Mouse (Mus musculus): Measurements from ENCODE around the gene Stk11. TPM values are rescaled to one million over a fixed set of nuclear protein-coding genes. Genes with fewer than 3 reads are reported as not detected.
A peak's percentile ranks its signal among the peaks of the same experiment; 100 is the strongest.

Stk11 gene
- polyA plus RNA-seq (2011; ENCODE audit: insufficient read depth, insufficient read length, low read depth, missing spikeins), result 70.3 and 91.6 TPM in 2 replicates

DNA sequence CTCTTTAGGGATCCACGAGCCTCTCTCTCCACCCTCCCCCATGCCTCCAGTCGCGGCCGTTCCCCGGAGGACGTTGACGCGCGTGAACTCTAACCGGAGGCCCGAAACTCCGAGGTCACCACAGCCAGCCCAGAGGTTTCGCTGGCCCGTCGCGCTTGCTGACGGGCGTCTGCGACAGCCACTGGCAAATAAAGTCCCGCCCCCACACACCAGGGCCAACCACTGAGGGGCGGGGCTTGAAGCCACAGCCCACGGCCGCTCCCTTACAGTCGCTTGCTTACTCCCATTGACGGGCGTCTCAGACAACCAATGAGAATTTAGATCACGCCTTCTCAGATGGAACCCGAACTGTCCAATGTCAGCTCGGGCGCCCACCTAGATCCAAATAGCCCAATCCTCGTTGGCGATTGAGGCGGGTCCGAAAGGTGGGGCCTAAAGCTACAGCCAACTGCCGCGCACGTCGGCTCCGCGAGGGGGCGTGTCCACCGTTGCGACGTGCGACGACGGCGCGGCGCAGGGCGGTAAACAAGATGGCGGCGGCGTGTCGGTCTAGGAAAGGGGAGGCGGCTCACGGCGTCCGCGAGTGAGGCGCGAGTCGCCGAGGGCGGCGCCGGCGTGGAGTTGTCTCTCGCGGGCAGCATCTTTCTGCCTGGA is at the start of gene Stk11:
Gene Stk11, plus strand, starts transcription at position 514 of the 654 bp plus-strand sequence.
- no peak for TF ChIP-seq CTCF (IDR thresholded peaks at IDR 0.05; ENCODE audit: low read depth, low read length)
- TF ChIP-seq POLR2A (IDR thresholded peaks at IDR 0.05; ENCODE audit: insufficient read depth, low read length), result peak; percentile 78
- TF ChIP-seq EP300 (IDR thresholded peaks at IDR 0.05; ENCODE audit: insufficient read depth, low read depth, low read length), result 0 out of 2 replicates have a peak, but pooled peaks have one; percentile 41
- peaks cover 7% of the 10 kb centered on the region; the same call in 1 of the 2 replicates for H3K36me3 ChIP-seq (ENCODE audit: control insufficient read depth, insufficient read depth, low read length, poor library complexity, severe bottlenecking)
- no peaks in the 10 kb centered on the region for H3K27me3 ChIP-seq (ENCODE audit: control insufficient read depth, insufficient read depth, low read length, poor library complexity, severe bottlenecking)
- peak within 1 kb of the TSS; percentile 82 for H3K4me3 ChIP-seq (ENCODE audit: low read depth, low read length)
- no peaks in the 10 kb centered on the region for H3K9me3 ChIP-seq (replicated peaks; ENCODE audit: control insufficient read depth, insufficient read depth, low read length, poor library complexity, severe bottlenecking)
- H3K27ac ChIP-seq (ENCODE audit: insufficient read depth, low read length), result peak within 1 kb of the TSS; percentile 12
- H3K4me1 ChIP-seq (ENCODE audit: control insufficient read depth, insufficient read depth, low read length), result peaks cover 6% of the 10 kb centered on the region
- H3K9ac ChIP-seq (ENCODE audit: low read depth, poor library complexity, severe bottlenecking), result peak within 1 kb of the TSS; percentile 98

DNA sequence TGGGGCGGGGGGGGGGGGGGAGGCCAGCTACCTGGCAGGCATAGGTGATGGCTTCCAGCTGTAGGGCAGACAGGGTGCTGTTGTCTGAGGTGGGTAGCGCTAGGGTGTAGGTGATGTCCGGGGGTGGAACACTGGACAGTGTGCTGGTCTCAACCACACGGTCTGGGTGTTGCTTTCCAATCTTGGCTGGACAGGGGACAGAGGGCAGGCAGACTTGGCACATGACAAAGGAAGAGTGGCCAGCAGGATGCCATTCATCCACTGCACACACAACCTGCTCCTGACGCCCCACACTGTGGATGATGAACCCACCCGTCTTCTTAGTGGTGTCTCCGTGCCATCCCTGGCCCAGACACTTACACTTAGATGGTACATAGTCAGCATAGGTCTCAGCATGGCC is 46.4 kb upstream of the Stk11 start:
- H3K4me3 ChIP-seq (ENCODE audit: low read depth, low read length), result no peak overlapping the region
- H3K4me1 ChIP-seq (ENCODE audit: control insufficient read depth, insufficient read depth, low read length), result peaks cover 7% of the 10 kb centered on the region
- no peaks in the 10 kb centered on the region for H3K9me3 ChIP-seq (replicated peaks; ENCODE audit: control insufficient read depth, insufficient read depth, low read length, poor library complexity, severe bottlenecking)
- no peaks in the 10 kb centered on the region for H3K27me3 ChIP-seq (ENCODE audit: control insufficient read depth, insufficient read depth, low read length, poor library complexity, severe bottlenecking)
- no peak overlapping the region for H3K27ac ChIP-seq (ENCODE audit: insufficient read depth, low read length)
- no peaks in the 10 kb centered on the region for H3K36me3 ChIP-seq (ENCODE audit: control insufficient read depth, insufficient read depth, low read length, poor library complexity, severe bottlenecking)
- TF ChIP-seq EP300 (IDR thresholded peaks at IDR 0.05; ENCODE audit: insufficient read depth, low read depth, low read length), result no peak
- no peak for TF ChIP-seq POLR2A (IDR thresholded peaks at IDR 0.05; ENCODE audit: insufficient read depth, low read length)
- no peak for TF ChIP-seq CTCF (IDR thresholded peaks at IDR 0.05; ENCODE audit: low read depth, low read length)
- H3K9ac ChIP-seq (ENCODE audit: low read depth, poor library complexity, severe bottlenecking), result no peak overlapping the region

GRCm38 (mm10) chr10:80069948-80070450 is 45.6 kb upstream of the Stk11 start:
- H3K27ac ChIP-seq (ENCODE audit: insufficient read depth, low read length), result no peak overlapping the region

DNA sequence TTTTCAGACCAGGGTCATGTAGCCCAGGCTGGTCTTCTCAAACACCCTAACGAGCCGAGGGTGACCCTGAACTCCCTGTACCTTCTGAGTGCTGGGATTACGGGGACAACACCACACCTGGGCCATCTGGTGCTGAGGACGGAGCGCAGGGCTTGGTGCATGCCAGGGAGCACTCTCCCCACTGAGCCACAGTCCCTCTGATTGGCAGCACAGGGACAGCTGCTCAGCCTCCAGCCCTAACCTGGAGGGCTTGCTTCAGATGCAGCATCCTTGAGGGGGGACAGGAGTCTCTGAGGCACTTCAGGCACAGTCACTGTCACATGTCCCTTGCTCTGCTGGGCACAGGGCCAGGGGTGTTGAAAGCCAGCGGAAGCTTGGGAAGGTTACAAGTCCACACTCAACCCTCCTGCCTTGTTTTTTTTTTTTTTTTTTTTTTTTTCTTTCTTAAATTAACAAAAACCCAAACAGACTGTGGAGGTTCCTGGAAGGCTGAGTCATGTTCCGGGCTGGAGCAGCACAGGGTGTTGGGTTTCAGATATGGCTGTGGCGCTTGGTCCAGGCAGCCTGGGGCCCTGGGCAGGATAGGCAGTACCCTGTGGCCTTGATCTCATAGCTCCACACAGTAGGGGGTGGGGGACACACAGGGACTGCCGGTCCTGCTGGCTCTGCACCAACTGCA is 44.6 kb upstream of the Stk11 start:
- no peak overlapping the region for H3K4me3 ChIP-seq (ENCODE audit: low read depth, low read length)
- no peak overlapping the region for H3K27ac ChIP-seq (ENCODE audit: insufficient read depth, low read length)
- H3K9ac ChIP-seq (ENCODE audit: low read depth, poor library complexity, severe bottlenecking), result no peak overlapping the region
- H3K27me3 ChIP-seq (ENCODE audit: control insufficient read depth, insufficient read depth, low read length, poor library complexity, severe bottlenecking), result no peaks in the 10 kb centered on the region
- H3K4me1 ChIP-seq (ENCODE audit: control insufficient read depth, insufficient read depth, low read length), result peaks cover 8% of the 10 kb centered on the region
- H3K9me3 ChIP-seq (replicated peaks; ENCODE audit: control insufficient read depth, insufficient read depth, low read length, poor library complexity, severe bottlenecking), result no peaks in the 10 kb centered on the region
- TF ChIP-seq POLR2A (IDR thresholded peaks at IDR 0.05; ENCODE audit: insufficient read depth, low read length) (no peak), EP300 (IDR thresholded peaks at IDR 0.05; ENCODE audit: insufficient read depth, low read depth, low read length) (no peak), CTCF (IDR thresholded peaks at IDR 0.05; ENCODE audit: low read depth, low read length) (no peak)
- H3K36me3 ChIP-seq (ENCODE audit: control insufficient read depth, insufficient read depth, low read length, poor library complexity, severe bottlenecking), result no peaks in the 10 kb centered on the region

More at GRCm38 (mm10) chr10:80069948-80070450, 45.6 kb upstream of the Stk11 start:
- no peaks in the 10 kb centered on the region for H3K27me3 ChIP-seq (ENCODE audit: control insufficient read depth, insufficient read depth, low read length, poor library complexity, severe bottlenecking)
- H3K9ac ChIP-seq (ENCODE audit: low read depth, poor library complexity, severe bottlenecking), result no peak overlapping the region
- TF ChIP-seq EP300 (IDR thresholded peaks at IDR 0.05; ENCODE audit: insufficient read depth, low read depth, low read length), result no peak
- TF ChIP-seq CTCF (IDR thresholded peaks at IDR 0.05; ENCODE audit: low read depth, low read length), result no peak
- TF ChIP-seq POLR2A (IDR thresholded peaks at IDR 0.05; ENCODE audit: insufficient read depth, low read length), result no peak
- H3K4me1 ChIP-seq (ENCODE audit: control insufficient read depth, insufficient read depth, low read length), result peaks cover 7% of the 10 kb centered on the region
- no peaks in the 10 kb centered on the region for H3K9me3 ChIP-seq (replicated peaks; ENCODE audit: control insufficient read depth, insufficient read depth, low read length, poor library complexity, severe bottlenecking)
- no peak overlapping the region for H3K4me3 ChIP-seq (ENCODE audit: low read depth, low read length)
- no peaks in the 10 kb centered on the region for H3K36me3 ChIP-seq (ENCODE audit: control insufficient read depth, insufficient read depth, low read length, poor library complexity, severe bottlenecking)

GRCm38 (mm10) chr10:80071516-80071900 is 44.1 kb upstream of the Stk11 start:
- Histone ChIP-seq H3K36me3 (ENCODE audit: control insufficient read depth, insufficient read depth, low read length, poor library complexity, severe bottlenecking) (no peaks in the 10 kb centered on the region), H3K4me3 (ENCODE audit: low read depth, low read length) (no peak overlapping the region), H3K4me1 (ENCODE audit: control insufficient read depth, insufficient read depth, low read length) (peaks cover 10% of the 10 kb centered on the region), H3K27ac (ENCODE audit: insufficient read depth, low read length) (no peak overlapping the region), H3K9ac (ENCODE audit: low read depth, poor library complexity, severe bottlenecking) (no peak overlapping the region), H3K27me3 (ENCODE audit: control insufficient read depth, insufficient read depth, low read length, poor library complexity, severe bottlenecking) (no peaks in the 10 kb centered on the region), H3K9me3 (replicated peaks; ENCODE audit: control insufficient read depth, insufficient read depth, low read length, poor library complexity, severe bottlenecking) (no peaks in the 10 kb centered on the region)
- TF ChIP-seq POLR2A (IDR thresholded peaks at IDR 0.05; ENCODE audit: insufficient read depth, low read length) (no peak), CTCF (IDR thresholded peaks at IDR 0.05; ENCODE audit: low read depth, low read length) (no peak), EP300 (IDR thresholded peaks at IDR 0.05; ENCODE audit: insufficient read depth, low read depth, low read length) (no peak)
